Mouse (Mus musculus): Measurements from ENCODE around the gene Rnd2. TPM values are rescaled to one million over a fixed set of nuclear protein-coding genes. Genes with fewer than 3 reads are reported as not detected.

The Rnd2 gene
- polyA plus RNA-seq (2014; fragmentation: Illumina TruSeq; extraction: RNeasy Lipid Tissue Mini Kit (QIAGEN cat#74804); ENCODE audit: low replicate concordance) = 14.3 TPM

GRCm38 (mm10) chr11:101464211-101465100 is at the start of gene Rnd2:
Rnd2 (plus strand) TSS chr11:101464999.

GRCm38 (mm10) chr11:101417101-101417855 is 47.5 kb upstream of the Rnd2 start, which contains the start of gene Aarsd1:
Aarsd1 (minus strand) TSS chr11:101417615.

GRCm38 (mm10) chr11:101424105-101424851 is 40.5 kb upstream of the Rnd2 start, which contains the start of gene Gm27029:
Gm27029 (minus strand) TSS chr11:101424796.

GRCm38 (mm10) chr11:101424925-101425813 is 39.6 kb upstream of the Rnd2 start, which contains the start of the genes Rundc1 and Ptges3l:
Rundc1 (plus strand) TSS chr11:101425085.
Ptges3l (minus strand) TSS chr11:101425333.

GRCm38 (mm10) chr11:101442127-101442693 is 22.6 kb upstream of the Rnd2 start, which contains the start of gene Rpl27:
Rpl27 (plus strand) TSS chr11:101442298.

GRCm38 (mm10) chr11:101448274-101448746 is 16.5 kb upstream of the Rnd2 start, which contains the start of gene Ifi35:
Ifi35 (plus strand) TSS chr11:101448407.

GRCm38 (mm10) chr11:101465869-101466551 is 1.2 kb downstream of the Rnd2 start, which contains the start of gene Vat1:
Vat1 (minus strand) TSS chr11:101466230.

Other genes starting within 250 kb of the Rnd2 start
- gene Ezh1, start 238.5 kb upstream of the Rnd2 start, polyA plus RNA-seq (2014; fragmentation: Illumina TruSeq; extraction: RNeasy Lipid Tissue Mini Kit (QIAGEN cat#74804); ENCODE audit: low replicate concordance) = 22.1 TPM
- gene Ramp2, start 219.0 kb upstream of the Rnd2 start, polyA plus RNA-seq (2014; fragmentation: Illumina TruSeq; extraction: RNeasy Lipid Tissue Mini Kit (QIAGEN cat#74804); ENCODE audit: low replicate concordance) = 1.6 TPM
- gene Vps25, start 211.3 kb upstream of the Rnd2 start, polyA plus RNA-seq (2014; fragmentation: Illumina TruSeq; extraction: RNeasy Lipid Tissue Mini Kit (QIAGEN cat#74804); ENCODE audit: low replicate concordance) = 73.6 TPM
- gene Wnk4, start 204.4 kb upstream of the Rnd2 start, polyA plus RNA-seq (2014; fragmentation: Illumina TruSeq; extraction: RNeasy Lipid Tissue Mini Kit (QIAGEN cat#74804); ENCODE audit: low replicate concordance) = not detected
- 2.6 TPM for gene Cntd1, start 186.0 kb upstream of the Rnd2 start, polyA plus RNA-seq (2014; fragmentation: Illumina TruSeq; extraction: RNeasy Lipid Tissue Mini Kit (QIAGEN cat#74804); ENCODE audit: low replicate concordance)
- gene Coa3, start 185.9 kb upstream of the Rnd2 start, polyA plus RNA-seq (2014; fragmentation: Illumina TruSeq; extraction: RNeasy Lipid Tissue Mini Kit (QIAGEN cat#74804); ENCODE audit: low replicate concordance) = 4.3 TPM
- 158 TPM for gene Becn1, start 162.7 kb upstream of the Rnd2 start, polyA plus RNA-seq (2014; fragmentation: Illumina TruSeq; extraction: RNeasy Lipid Tissue Mini Kit (QIAGEN cat#74804); ENCODE audit: low replicate concordance)
- 194 TPM for gene Psme3, start 148.8 kb upstream of the Rnd2 start, polyA plus RNA-seq (2014; fragmentation: Illumina TruSeq; extraction: RNeasy Lipid Tissue Mini Kit (QIAGEN cat#74804); ENCODE audit: low replicate concordance)
- gene Aoc2, start 139.9 kb upstream of the Rnd2 start, polyA plus RNA-seq (2014; fragmentation: Illumina TruSeq; extraction: RNeasy Lipid Tissue Mini Kit (QIAGEN cat#74804); ENCODE audit: low replicate concordance) = 0.59 TPM
- gene Aoc3, start 134.4 kb upstream of the Rnd2 start, polyA plus RNA-seq (2014; fragmentation: Illumina TruSeq; extraction: RNeasy Lipid Tissue Mini Kit (QIAGEN cat#74804); ENCODE audit: low replicate concordance) = 8.7 TPM
- 126 TPM for gene G6pc, start 97.4 kb upstream of the Rnd2 start, polyA plus RNA-seq (2014; fragmentation: Illumina TruSeq; extraction: RNeasy Lipid Tissue Mini Kit (QIAGEN cat#74804); ENCODE audit: low replicate concordance)
- 2.6 TPM for gene Aarsd1, start 47.4 kb upstream of the Rnd2 start, polyA plus RNA-seq (2014; fragmentation: Illumina TruSeq; extraction: RNeasy Lipid Tissue Mini Kit (QIAGEN cat#74804); ENCODE audit: low replicate concordance)
- gene Gm27029, start 40.2 kb upstream of the Rnd2 start, polyA plus RNA-seq (2014; fragmentation: Illumina TruSeq; extraction: RNeasy Lipid Tissue Mini Kit (QIAGEN cat#74804); ENCODE audit: low replicate concordance) = 0.33 TPM
- 2.7 TPM for gene Rundc1, start 39.9 kb upstream of the Rnd2 start, polyA plus RNA-seq (2014; fragmentation: Illumina TruSeq; extraction: RNeasy Lipid Tissue Mini Kit (QIAGEN cat#74804); ENCODE audit: low replicate concordance)
- gene Ptges3l, start 39.7 kb upstream of the Rnd2 start, polyA plus RNA-seq (2014; fragmentation: Illumina TruSeq; extraction: RNeasy Lipid Tissue Mini Kit (QIAGEN cat#74804); ENCODE audit: low replicate concordance) = 0.30 TPM
- gene Rpl27, start 22.7 kb upstream of the Rnd2 start, polyA plus RNA-seq (2014; fragmentation: Illumina TruSeq; extraction: RNeasy Lipid Tissue Mini Kit (QIAGEN cat#74804); ENCODE audit: low replicate concordance) = 50.2 TPM
- gene Ifi35, start 16.6 kb upstream of the Rnd2 start, polyA plus RNA-seq (2014; fragmentation: Illumina TruSeq; extraction: RNeasy Lipid Tissue Mini Kit (QIAGEN cat#74804); ENCODE audit: low replicate concordance) = 4.6 TPM
- 1.1 TPM for gene Vat1, start 1.2 kb downstream of the Rnd2 start, polyA plus RNA-seq (2014; fragmentation: Illumina TruSeq; extraction: RNeasy Lipid Tissue Mini Kit (QIAGEN cat#74804); ENCODE audit: low replicate concordance)
- gene Brca1, start 87.0 kb downstream of the Rnd2 start, polyA plus RNA-seq (2014; fragmentation: Illumina TruSeq; extraction: RNeasy Lipid Tissue Mini Kit (QIAGEN cat#74804); ENCODE audit: low replicate concordance) = 5.6 TPM
- 182 TPM for gene Nbr1, start 87.2 kb downstream of the Rnd2 start, polyA plus RNA-seq (2014; fragmentation: Illumina TruSeq; extraction: RNeasy Lipid Tissue Mini Kit (QIAGEN cat#74804); ENCODE audit: low replicate concordance)
- gene Tmem106a, start 117.2 kb downstream of the Rnd2 start, polyA plus RNA-seq (2014; fragmentation: Illumina TruSeq; extraction: RNeasy Lipid Tissue Mini Kit (QIAGEN cat#74804); ENCODE audit: low replicate concordance) = 38.4 TPM
- gene Gm11634, start 134.3 kb downstream of the Rnd2 start, polyA plus RNA-seq (2014; fragmentation: Illumina TruSeq; extraction: RNeasy Lipid Tissue Mini Kit (QIAGEN cat#74804); ENCODE audit: low replicate concordance) = not detected
- gene Rdm1, start 162.2 kb downstream of the Rnd2 start, polyA plus RNA-seq (2014; fragmentation: Illumina TruSeq; extraction: RNeasy Lipid Tissue Mini Kit (QIAGEN cat#74804); ENCODE audit: low replicate concordance) = not detected
- 6.6 TPM for gene Arl4d, start 200.5 kb downstream of the Rnd2 start, polyA plus RNA-seq (2014; fragmentation: Illumina TruSeq; extraction: RNeasy Lipid Tissue Mini Kit (QIAGEN cat#74804); ENCODE audit: low replicate concordance)